Mouse (Mus musculus) liver, embryonic 13.5 days (tissue): ENCODE measurements around the gene Syn2. TPM values are rescaled to one million over a fixed set of nuclear protein-coding genes. Genes with fewer than 3 reads are reported as not detected.

ENCODE experiments used
- ATAC-seq: fragments of 200-750 bp; cut with Nextera tagmentation; 2 replicates; pipeline ENCODE4 v1.8.0; 2017; ENCODE audit warnings: low read depth, mild to moderate bottlenecking, moderate number of reproducible peaks, moderate library complexity
- DNase-seq: peaks from one replicate; pipeline ENCODE4 v3.0.0; 2022
- H3K27ac ChIP-seq: fragments of 300-500 bp; sonication (generic); 2 replicates; pipeline ENCODE4 v1.5.1; 2015; ENCODE audit warnings: moderate library complexity, mild to moderate bottlenecking, inconsistent platforms
- H3K27me3 ChIP-seq: fragments of 300-500 bp; sonication (generic); 2 replicates; pipeline ENCODE4 v1.6.1; 2015; ENCODE audit warnings: mild to moderate bottlenecking, inconsistent platforms
- H3K36me3 ChIP-seq: fragments of 300-500 bp; sonication (generic); 2 replicates; pipeline ENCODE4 v1.6.1; 2015; ENCODE audit warnings: mild to moderate bottlenecking, inconsistent platforms
- H3K4me1 ChIP-seq: fragments of 300-500 bp; sonication (generic); replicated peaks from 2 replicates; pipeline ENCODE4 v1.6.1; 2015; ENCODE audit warnings: inconsistent platforms
- H3K4me2 ChIP-seq: fragments of 300-500 bp; sonication (generic); 2 replicates; pipeline ENCODE4 v1.6.1; 2015; ENCODE audit warnings: inconsistent platforms, mild to moderate bottlenecking, moderate library complexity
- H3K4me3 ChIP-seq: fragments of 300-500 bp; sonication (generic); replicated peaks from 2 replicates; pipeline ENCODE4 v1.5.1; 2015; ENCODE audit warnings: mild to moderate bottlenecking, inconsistent platforms
- H3K9ac ChIP-seq: fragments of 300-500 bp; sonication (generic); 2 replicates; pipeline ENCODE4 v1.6.1; 2015; ENCODE audit warnings: mild to moderate bottlenecking, inconsistent platforms
- H3K9me3 ChIP-seq: fragments of 300-500 bp; sonication (generic); replicated peaks from 2 replicates; pipeline ENCODE4 v1.6.1; 2016; ENCODE audit warnings: inconsistent platforms
- WGBS: fragments of 180-500 bp; shearing (Covaris S2); methylation state at CpG from one replicate; pipeline ENCODE4 v1.1.7; 2015; ENCODE audit not compliant: insufficient replicate concordance; 5-methylcytosine and 5-hydroxymethylcytosine counted together
- polyA plus RNA-seq: library from polyadenylated mRNA; unstranded; fragments of >200 nt; fragmentation: Nextera tagmentation; extraction: Ambion mirVana; gene quantifications from 2 replicates; pipeline ENCODE4 v1.2.1, GENCODE M21; 2015

The Syn2 gene
- polyA plus RNA-seq, result 0.08 and 0.09 TPM in 2 replicates

- Histone ChIP-seq H3K4me3 (peak within 1 kb of the TSS; percentile 59), H3K4me2 (peak within 1 kb of the TSS; percentile 75), H3K4me1 (peaks cover 13% of the 10 kb centered on the region), H3K36me3 (no peaks in the 10 kb centered on the region), H3K27me3 (peaks cover 43% of the 10 kb centered on the region), H3K9me3 (no peaks in the 10 kb centered on the region), H3K27ac (no peak within 1 kb of the TSS), H3K9ac (peak within 1 kb of the TSS; percentile 51; the same call in 1 of the 2 replicates)
- WGBS, result under 1% methylated on average over 75 of the region's 75 CpGs
- ATAC-seq (peak; percentile 86), DNase-seq (peak; percentile 62)
These were observed at the start of gene Syn2 for GRCm38 (mm10) chr6:115134501-115135331. Gene Syn2 (plus strand): TSS chr6:115134902.

- no peak overlapping the region for H3K4me2 ChIP-seq
- H3K27me3 ChIP-seq, result no peaks in the 10 kb centered on the region
- no peak for DNase-seq
- no peak for ATAC-seq
- H3K36me3 ChIP-seq, result no peaks in the 10 kb centered on the region
- no peak overlapping the region for H3K9ac ChIP-seq
- H3K4me1 ChIP-seq, result no peaks in the 10 kb centered on the region
- 56% methylated on average over 9 of the region's 9 CpGs for WGBS
- H3K9me3 ChIP-seq, result no peaks in the 10 kb centered on the region
- no peak overlapping the region for H3K27ac ChIP-seq
- H3K4me3 ChIP-seq, result no peak overlapping the region
These were observed 49.3 kb upstream of the Syn2 start for GRCm38 (mm10) chr6:115085274-115085841.

- no peak overlapping the region for H3K4me2 ChIP-seq
- H3K9ac ChIP-seq, result no peak overlapping the region
- no peaks in the 10 kb centered on the region for H3K9me3 ChIP-seq
- no peak for ATAC-seq
- H3K36me3 ChIP-seq, result no peaks in the 10 kb centered on the region
- H3K27me3 ChIP-seq, result no peaks in the 10 kb centered on the region
- DNase-seq, result no peak
- H3K4me3 ChIP-seq, result no peak overlapping the region
- no peaks in the 10 kb centered on the region for H3K4me1 ChIP-seq
- no peak overlapping the region for H3K27ac ChIP-seq
- 37% methylated on average over 7 of the region's 7 CpGs for WGBS
These were observed 46.2 kb upstream of the Syn2 start for GRCm38 (mm10) chr6:115088314-115089106.

- Histone ChIP-seq H3K4me2 (no peak overlapping the region), H3K27ac (no peak overlapping the region), H3K9ac (no peak overlapping the region), H3K9me3 (no peaks in the 10 kb centered on the region), H3K4me1 (no peaks in the 10 kb centered on the region), H3K27me3 (no peaks in the 10 kb centered on the region), H3K36me3 (no peaks in the 10 kb centered on the region), H3K4me3 (no peak overlapping the region)
- 19% methylated on average over 1 of the region's 1 CpGs for WGBS
- no peak for DNase-seq
- ATAC-seq, result no peak
These were observed 43.0 kb upstream of the Syn2 start for GRCm38 (mm10) chr6:115091737-115092136.

GRCm38 (mm10) chr6:115102542-115102941 is 32.2 kb upstream of the Syn2 start:
- Histone ChIP-seq H3K4me2 (no peak overlapping the region), H3K9me3 (no peaks in the 10 kb centered on the region), H3K9ac (no peak overlapping the region), H3K4me3 (no peak overlapping the region), H3K27me3 (no peaks in the 10 kb centered on the region), H3K4me1 (no peaks in the 10 kb centered on the region), H3K27ac (no peak overlapping the region), H3K36me3 (no peaks in the 10 kb centered on the region)
- DNase-seq (no peak), ATAC-seq (no peak)
- WGBS, result 31% methylated on average over 4 of the region's 4 CpGs

GRCm38 (mm10) chr6:115111426-115111825 is 23.3 kb upstream of the Syn2 start:
- Histone ChIP-seq H3K27me3 (no peaks in the 10 kb centered on the region), H3K27ac (no peak overlapping the region), H3K4me3 (no peak overlapping the region), H3K4me2 (no peak overlapping the region), H3K36me3 (no peaks in the 10 kb centered on the region), H3K9me3 (no peaks in the 10 kb centered on the region), H3K9ac (no peak overlapping the region), H3K4me1 (no peaks in the 10 kb centered on the region)
- 71% methylated on average over 1 of the region's 1 CpGs for WGBS
- ATAC-seq (no peak), DNase-seq (no peak)

- no peaks in the 10 kb centered on the region for H3K36me3 ChIP-seq
- no peak overlapping the region for H3K4me3 ChIP-seq
- no peaks in the 10 kb centered on the region for H3K27me3 ChIP-seq
- no peak overlapping the region for H3K9ac ChIP-seq
- no peak for ATAC-seq
- WGBS, result 63% methylated on average over 4 of the region's 4 CpGs
- no peak overlapping the region for H3K27ac ChIP-seq
- H3K4me1 ChIP-seq, result no peaks in the 10 kb centered on the region
- H3K9me3 ChIP-seq, result no peaks in the 10 kb centered on the region
- DNase-seq, result no peak
- no peak overlapping the region for H3K4me2 ChIP-seq
These were observed 12.5 kb upstream of the Syn2 start for GRCm38 (mm10) chr6:115122181-115122580.

- DNase-seq, result no peak
- H3K9ac ChIP-seq, result no peak overlapping the region
- no peak overlapping the region for H3K27ac ChIP-seq
- no peaks in the 10 kb centered on the region for H3K4me1 ChIP-seq
- ATAC-seq, result no peak
- 17% methylated on average over 10 of the region's 10 CpGs for WGBS
- H3K9me3 ChIP-seq, result no peaks in the 10 kb centered on the region
- peak overlapping the region; percentile 18; the same call in 1 of the 2 replicates for H3K4me2 ChIP-seq
- no peaks in the 10 kb centered on the region for H3K36me3 ChIP-seq
- no peaks in the 10 kb centered on the region for H3K27me3 ChIP-seq
- H3K4me3 ChIP-seq, result no peak overlapping the region
These were observed 11.2 kb upstream of the Syn2 start for GRCm38 (mm10) chr6:115123262-115124201.

- no peaks in the 10 kb centered on the region for H3K36me3 ChIP-seq
- H3K4me2 ChIP-seq, result no peak overlapping the region
- H3K27me3 ChIP-seq, result no peaks in the 10 kb centered on the region
- no peak for DNase-seq
- no peak for ATAC-seq
- H3K9me3 ChIP-seq, result no peaks in the 10 kb centered on the region
- H3K4me1 ChIP-seq, result no peaks in the 10 kb centered on the region
- no peak overlapping the region for H3K9ac ChIP-seq
- H3K4me3 ChIP-seq, result no peak overlapping the region
- WGBS, result 45% methylated on average over 2 of the region's 2 CpGs
- H3K27ac ChIP-seq, result no peak overlapping the region
These were observed 9.9 kb upstream of the Syn2 start for GRCm38 (mm10) chr6:115124675-115125357.

- Histone ChIP-seq H3K4me1 (no peaks in the 10 kb centered on the region), H3K27ac (no peak overlapping the region), H3K36me3 (no peaks in the 10 kb centered on the region), H3K27me3 (no peaks in the 10 kb centered on the region), H3K9me3 (no peaks in the 10 kb centered on the region), H3K4me3 (no peak overlapping the region), H3K4me2 (no peak overlapping the region), H3K9ac (no peak overlapping the region)
- WGBS, result 68% methylated on average over 1 of the region's 1 CpGs
- ATAC-seq (no peak), DNase-seq (no peak)
These were observed 9.4 kb upstream of the Syn2 start for GRCm38 (mm10) chr6:115125358-115125720.
